Mouse (Mus musculus) MEL (cell line): Measurements from ENCODE around the gene Map3k6. TPM values are rescaled to one million over a fixed set of nuclear protein-coding genes. Genes with fewer than 3 reads are reported as not detected.
A peak's percentile ranks its signal among the peaks of the same experiment; 100 is the strongest.

Experiments
- DNase-seq: peaks from one replicate; pipeline ENCODE4 v3.0.0; 2011; ENCODE audit warnings: low read depth, low spot score
- H3K27ac ChIP-seq: 2 replicates; pipeline ENCODE4 v1.5.1; 2012; ENCODE audit warnings: low read depth, mild to moderate bottlenecking, control low read depth, low read length, moderate library complexity; ENCODE audit not compliant: control insufficient read depth
- H3K27me3 ChIP-seq, 2 experiments: fragments of 150-350 bp in 1 of 2; sonication (generic) in 1 of 2; 2 replicates each; pipeline ENCODE4 v1.6.1; 2012; ENCODE audit warnings: low read length in 2 of 2, mild to moderate bottlenecking in 2 of 2, improper control_type of control experiment in 1 of 2, moderate library complexity in 1 of 2; ENCODE audit not compliant: insufficient read depth in 2 of 2, control insufficient read depth in 1 of 2
- H3K36me3 ChIP-seq, 2 experiments: 2 replicates each; pipeline ENCODE4 v1.6.1; 2012 to 2014; ENCODE audit warnings: low read length in 2 of 2, improper control_type of control experiment in 1 of 2, inconsistent platforms in 1 of 2, mild to moderate bottlenecking in 1 of 2; ENCODE audit not compliant: insufficient read depth in 2 of 2, control insufficient read depth in 1 of 2
- H3K4me1 ChIP-seq, 2 experiments: fragments of 150-350 bp in 1 of 2; sonication (generic) in 1 of 2; 2 replicates each; pipeline ENCODE4 v1.6.1; 2012; ENCODE audit warnings: low read length in 2 of 2, improper control_type of control experiment in 1 of 2, mild to moderate bottlenecking in 1 of 2; ENCODE audit not compliant: insufficient read depth in 2 of 2, control insufficient read depth in 1 of 2
- H3K4me3 ChIP-seq, 2 experiments: fragments of 150-350 bp in 1 of 2; sonication (generic) in 1 of 2; 2 replicates each; pipeline ENCODE4 v1.5.1; 2012; ENCODE audit warnings: low read depth in 2 of 2, low read length in 2 of 2, mild to moderate bottlenecking in 2 of 2, moderate library complexity in 2 of 2, control low read depth in 1 of 2, improper control_type of control experiment in 1 of 2; ENCODE audit not compliant: control insufficient read depth in 1 of 2, insufficient read depth in 1 of 2
- H3K79me2 ChIP-seq: 2 replicates; pipeline ENCODE4 v1.6.1; 2012; ENCODE audit warnings: mild to moderate bottlenecking, low read length, moderate library complexity; ENCODE audit not compliant: control insufficient read depth, poor library complexity, insufficient read depth
- H3K9ac ChIP-seq: 2 replicates; pipeline ENCODE4 v1.6.1; 2012; ENCODE audit warnings: low read depth, mild to moderate bottlenecking, control low read depth, low read length, moderate library complexity; ENCODE audit not compliant: control insufficient read depth, poor library complexity, severe bottlenecking
- H3K9me3 ChIP-seq: fragments of 150-350 bp; sonication (generic); replicated peaks from 2 replicates; pipeline ENCODE4 v1.6.1; 2012; ENCODE audit warnings: mild to moderate bottlenecking, low read length, improper control_type of control experiment, moderate library complexity; ENCODE audit not compliant: insufficient read depth
- BHLHE40 ChIP-seq: IDR thresholded peaks from 2 replicates; pipeline ENCODE4 v1.6.1; 2012; ENCODE audit warnings: low read depth, mild to moderate bottlenecking, inconsistent platforms, low read length, improper control_type of control experiment, borderline replicate concordance
- E2F4 ChIP-seq: IDR thresholded peaks from 2 replicates; pipeline ENCODE4 v1.6.1; 2011; ENCODE audit warnings: low read depth, low read length, improper control_type of control experiment, borderline replicate concordance
- ELF1 ChIP-seq: IDR thresholded peaks from 2 replicates; pipeline ENCODE4 v1.6.1; 2014; ENCODE audit warnings: low read depth, mild to moderate bottlenecking, inconsistent platforms, low read length, improper control_type of control experiment, moderate library complexity
- EP300 ChIP-seq, 2 experiments: IDR thresholded peaks; 2 replicates each; pipeline ENCODE4 v1.6.1; 2011; ENCODE audit warnings: improper control_type of control experiment in 2 of 2, low read length in 2 of 2, low read depth in 1 of 2, mild to moderate bottlenecking in 1 of 2
- ETS1 ChIP-seq: IDR thresholded peaks from 2 replicates; pipeline ENCODE4 v1.6.1; 2012; ENCODE audit warnings: low read depth, mild to moderate bottlenecking, inconsistent platforms, low read length, improper control_type of control experiment, moderate library complexity
- HCFC1 ChIP-seq: IDR thresholded peaks from 2 replicates; pipeline ENCODE4 v1.6.1; 2012; ENCODE audit warnings: low read depth, mild to moderate bottlenecking, inconsistent platforms, low read length, improper control_type of control experiment, moderate library complexity
- MAX ChIP-seq: IDR thresholded peaks from 2 replicates; pipeline ENCODE4 v1.6.1; 2011; ENCODE audit warnings: low read length, improper control_type of control experiment
- MAZ ChIP-seq: IDR thresholded peaks from 2 replicates; pipeline ENCODE4 v1.6.1; 2012; ENCODE audit warnings: low read depth, mild to moderate bottlenecking, inconsistent platforms, low read length, improper control_type of control experiment
- MEF2A ChIP-seq: IDR thresholded peaks from 2 replicates; pipeline ENCODE4 v1.6.1; 2014; ENCODE audit warnings: low read depth, mild to moderate bottlenecking, inconsistent platforms, low read length, improper control_type of control experiment; ENCODE audit not compliant: poor library complexity, insufficient replicate concordance, severe bottlenecking; ENCODE audit errors: extremely low read depth
- MXI1 ChIP-seq: IDR thresholded peaks from 2 replicates; pipeline ENCODE4 v1.6.1; 2011; ENCODE audit warnings: mild to moderate bottlenecking, low read depth, low read length, improper control_type of control experiment
- MYC ChIP-seq: IDR thresholded peaks from 2 replicates; pipeline ENCODE4 v1.6.1; 2011; ENCODE audit warnings: low read depth, mild to moderate bottlenecking, low read length, improper control_type of control experiment, moderate library complexity
- NELFE ChIP-seq: IDR thresholded peaks from 2 replicates; pipeline ENCODE4 v1.6.1; 2011; ENCODE audit warnings: low read depth, low read length, improper control_type of control experiment
- NRF1 ChIP-seq: IDR thresholded peaks from 2 replicates; pipeline ENCODE4 v1.6.1; 2014; ENCODE audit warnings: low read depth, mild to moderate bottlenecking, inconsistent platforms, low read length, improper control_type of control experiment, moderate library complexity; ENCODE audit not compliant: poor library complexity, insufficient read depth, severe bottlenecking
- POLR2A ChIP-seq, 2 experiments: IDR thresholded peaks; 2 replicates each; pipeline ENCODE4 v1.6.1; 2011 to 2012; ENCODE audit warnings: low read length in 2 of 2, mild to moderate bottlenecking in 2 of 2, control low read depth in 1 of 2, improper control_type of control experiment in 1 of 2, low read depth in 1 of 2, moderate library complexity in 1 of 2; ENCODE audit not compliant: control insufficient read depth in 1 of 2, insufficient read depth in 1 of 2, poor library complexity in 1 of 2
- POLR2AphosphoS2 ChIP-seq: IDR thresholded peaks from 2 replicates; pipeline ENCODE4 v1.6.1; 2011; ENCODE audit warnings: low read length, improper control_type of control experiment
- POLR2AphosphoS5 ChIP-seq: IDR thresholded peaks from 2 replicates; pipeline ENCODE4 v1.6.1; 2012; ENCODE audit warnings: low read depth, borderline replicate concordance, mild to moderate bottlenecking, inconsistent platforms, low read length, moderate library complexity, mixed read lengths
- RCOR1 ChIP-seq: IDR thresholded peaks from 2 replicates; pipeline ENCODE4 v1.6.1; 2012; ENCODE audit warnings: low read depth, mild to moderate bottlenecking, inconsistent platforms, low read length, improper control_type of control experiment
- SIN3A ChIP-seq: IDR thresholded peaks from 2 replicates; pipeline ENCODE4 v1.6.1; 2012; ENCODE audit warnings: low read length, improper control_type of control experiment, inconsistent platforms
- TBP ChIP-seq: IDR thresholded peaks from 2 replicates; pipeline ENCODE4 v1.8.0; 2011; ENCODE audit warnings: low read depth, low read length, improper control_type of control experiment
- TCF12 ChIP-seq: IDR thresholded peaks from 2 replicates; pipeline ENCODE4 v1.6.1; 2014; ENCODE audit warnings: low read depth, mild to moderate bottlenecking, inconsistent platforms, low read length, improper control_type of control experiment, moderate library complexity
- UBTF ChIP-seq: IDR thresholded peaks from 2 replicates; pipeline ENCODE4 v1.6.1; 2012; ENCODE audit warnings: low read depth, mild to moderate bottlenecking, inconsistent platforms, low read length, improper control_type of control experiment, moderate library complexity, borderline replicate concordance; ENCODE audit not compliant: insufficient read depth
- USF1 ChIP-seq: IDR thresholded peaks from 2 replicates; pipeline ENCODE4 v1.6.1; 2014; ENCODE audit warnings: low read depth, mild to moderate bottlenecking, inconsistent platforms, low read length, improper control_type of control experiment, moderate library complexity
- USF2 ChIP-seq, 2 experiments: IDR thresholded peaks; 2 replicates each; pipeline ENCODE4 v1.6.1; 2011 to 2012; ENCODE audit warnings: improper control_type of control experiment in 2 of 2, low read length in 2 of 2, borderline replicate concordance in 1 of 2, inconsistent platforms in 1 of 2, low read depth in 1 of 2, mild to moderate bottlenecking in 1 of 2; ENCODE audit not compliant: insufficient read depth in 1 of 2
- ZKSCAN1 ChIP-seq: IDR thresholded peaks from 2 replicates; pipeline ENCODE4 v1.6.1; 2012; ENCODE audit warnings: low read depth, mild to moderate bottlenecking, inconsistent platforms, low read length, improper control_type of control experiment, moderate library complexity
- ZMIZ1 ChIP-seq: IDR thresholded peaks from 2 replicates; pipeline ENCODE4 v1.6.1; 2012; ENCODE audit warnings: low read depth, mild to moderate bottlenecking, inconsistent platforms, low read length, improper control_type of control experiment, moderate library complexity
- polyA plus RNA-seq, 2 experiments: library from polyadenylated mRNA; stranded (reverse) in 1 of 2; unstranded in 1 of 2; fragments of >175 nt in 1 of 2; fragments of >200 nt in 1 of 2; gene quantifications; 2 replicates each; pipeline versions ENCODE4 v1.2.1 to v1.2.4; 2012; ENCODE audit warnings: low replicate concordance in 2 of 2, low read depth in 1 of 2; ENCODE audit not compliant: insufficient read length in 2 of 2, insufficient read depth in 1 of 2, missing spikeins in 1 of 2
- total RNA-seq: library from RNA; depleted of rRNA; stranded (reverse); fragments of 300-350 nt; gene quantifications from 2 replicates; pipeline ENCODE4 v1.2.3, GENCODE M21; 2012

Gene Map3k6
- total and polyA plus RNA-seq, 3 experiments = 19.1 to 21.9 TPM; not detected in 1

DNA sequence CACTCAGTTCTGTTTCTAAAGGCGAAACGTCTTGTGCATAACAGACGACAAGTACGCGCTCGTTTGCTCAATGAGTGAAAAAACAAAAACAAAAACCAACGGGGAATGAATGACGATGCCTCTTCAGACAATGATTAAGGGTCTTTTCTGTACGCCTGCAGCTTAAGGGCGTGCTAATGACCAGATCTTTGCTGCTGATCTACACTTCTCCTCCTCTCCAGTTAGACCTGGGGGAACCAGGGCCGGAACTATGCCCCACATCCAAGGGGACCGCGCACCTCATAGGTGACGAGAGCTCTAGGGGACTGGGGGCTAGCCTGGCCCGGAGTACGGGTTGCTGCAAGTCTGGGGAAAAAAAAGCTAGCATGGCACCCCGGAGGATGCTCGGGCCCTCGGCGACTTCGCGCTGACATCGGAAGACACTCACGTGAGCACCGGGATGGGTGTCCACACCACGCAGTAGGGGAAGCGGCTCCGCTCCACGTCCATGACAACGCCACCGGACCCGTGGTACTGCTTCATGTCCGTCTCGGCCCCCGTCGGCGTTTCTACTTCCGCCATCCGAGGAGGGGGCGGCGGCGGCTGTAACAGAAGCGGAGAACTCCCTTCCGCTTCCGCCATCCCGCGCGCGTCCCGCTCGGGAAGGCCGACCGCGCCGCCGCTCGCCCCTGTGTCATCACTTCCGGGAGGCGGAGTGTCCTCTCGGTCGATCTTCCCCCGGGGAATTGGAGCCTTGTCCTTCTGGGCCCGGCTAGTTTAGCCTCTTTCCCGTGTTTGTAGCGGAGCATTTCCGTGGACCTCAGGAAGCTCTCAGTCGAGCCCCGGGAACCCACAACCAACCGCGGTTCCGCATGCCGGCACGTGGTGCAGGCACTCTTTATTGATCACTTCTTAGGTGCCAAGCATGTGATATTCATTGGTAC is 36.7 kb downstream of the Map3k6 start, which contains the start of gene Tmem222:
Gene Tmem222 (minus strand): TSS at position 689 of the 923 bp plus-strand sequence.
- H3K9ac ChIP-seq = peak within 1 kb of the TSS; percentile 98
- DNase-seq = peak; percentile 97
- peaks cover 2 to 13% of the 10 kb centered on the region in 2 experiments; a peak in 3 of 4 replicates for H3K36me3 ChIP-seq
- peaks cover 32% of the 10 kb centered on the region for H3K79me2 ChIP-seq
- peak within 1 kb of the TSS; percentile 93 for H3K27ac ChIP-seq
- H3K27me3 ChIP-seq = no peaks in the 10 kb centered on the region
- peak within 1 kb of the TSS; percentile 86 to 99 for H3K4me3 ChIP-seq
- H3K9me3 ChIP-seq = no peaks in the 10 kb centered on the region
- TF ChIP-seq BHLHE40 (peak; percentile 49; the same call in 1 of the 2 replicates), ZKSCAN1 (no peak), NRF1 (peak; percentile 48; the same call in 1 of the 2 replicates), NELFE (peak; percentile 77), ETS1 (peak; percentile 62), TBP (peak; percentile 90), MXI1 (no peak; the same call in none of the 2 replicates), POLR2AphosphoS2 (peak; percentile 88), POLR2AphosphoS5 (peak; percentile 49; the same call in 1 of the 2 replicates), POLR2A (IDR thresholded peaks at IDR 0.05; ENCODE audit: control insufficient read depth in 1 of 2, insufficient read depth in 1 of 2, low read depth in 1 of 2, low read length in 2 of 2, poor library complexity in 1 of 2) (peak; percentile 60 to 90), MAX (peak; percentile 40), EP300 (IDR thresholded peaks at IDR 0.05; ENCODE audit: low read depth in 1 of 2, low read length in 2 of 2) (peak in 1 of 2 experiments; percentile 53; a peak in 1 of 4 replicates), MEF2A (peak; percentile 64; the same call in 1 of the 2 replicates), HCFC1 (peak; percentile 97), ELF1 (peak; percentile 91), E2F4 (peak; percentile 73; the same call in 1 of the 2 replicates), ZMIZ1 (peak; percentile 80; the same call in 1 of the 2 replicates), USF2 (IDR thresholded peaks at IDR 0.05; ENCODE audit: borderline replicate concordance in 1 of 2, insufficient read depth in 1 of 2, low read depth in 1 of 2, low read length in 2 of 2) (no peak), USF1 (no peak), UBTF (no peak), MAZ (peak; percentile 70; the same call in 1 of the 2 replicates), TCF12 (peak; percentile 79), RCOR1 (0 out of 2 replicates have a peak, but pooled peaks have one; percentile 3), MYC (0 out of 2 replicates have a peak, but pooled peaks have one; percentile 49), SIN3A (peak; percentile 92)
- peaks cover 0 to 21% of the 10 kb centered on the region in 2 experiments; a peak in 3 of 4 replicates for H3K4me1 ChIP-seq
